Mouse (Mus musculus) kidney, postnatal 0 days (tissue): ENCODE measurements around the gene Prkn. TPM values are rescaled to one million over a fixed set of nuclear protein-coding genes. Genes with fewer than 3 reads are reported as not detected.

ENCODE experiments used
- ATAC-seq: fragments of 200-750 bp; cut with Nextera tagmentation; replicated peaks from 2 replicates; pipeline ENCODE4 v1.8.0; 2017; ENCODE audit warnings: low read depth, moderate number of reproducible peaks, moderate TSS enrichment, moderate library complexity; ENCODE audit not compliant: low FRiP score
- DNase-seq: peaks from one replicate; pipeline ENCODE4 v3.0.0-alpha.2; 2016; ENCODE audit warnings: low spot score
- H3K27ac ChIP-seq: fragments of 300-500 bp; sonication (generic); 2 replicates; pipeline ENCODE4 v1.5.1; 2014; ENCODE audit warnings: mild to moderate bottlenecking
- H3K27me3 ChIP-seq: fragments of 300-500 bp; sonication (generic); 2 replicates; pipeline ENCODE4 v1.6.1; 2014; ENCODE audit warnings: low read length, mixed read lengths; ENCODE audit not compliant: insufficient read depth
- H3K36me3 ChIP-seq: fragments of 300-500 bp; sonication (generic); 2 replicates; pipeline ENCODE4 v1.6.1; 2014; ENCODE audit warnings: low read length, mixed read lengths; ENCODE audit not compliant: insufficient read depth
- H3K4me1 ChIP-seq: fragments of 300-500 bp; sonication (generic); replicated peaks from 2 replicates; pipeline ENCODE4 v1.6.1; 2014; ENCODE audit warnings: antibody characterized with exemption, low read length, mixed read lengths; ENCODE audit not compliant: insufficient read depth
- H3K4me2 ChIP-seq: fragments of 300-500 bp; sonication (generic); 2 replicates; pipeline ENCODE4 v1.6.1; 2014; ENCODE audit warnings: mild to moderate bottlenecking, low read length, moderate library complexity, mixed read lengths
- H3K4me3 ChIP-seq: fragments of 300-500 bp; sonication (generic); replicated peaks from 2 replicates; pipeline ENCODE4 v1.5.1; 2014; ENCODE audit warnings: low read depth, low read length
- H3K9ac ChIP-seq: fragments of 300-500 bp; sonication (generic); 2 replicates; pipeline ENCODE4 v1.6.1; 2014; ENCODE audit warnings: low read depth, low read length
- H3K9me3 ChIP-seq: fragments of 300-500 bp; sonication (generic); replicated peaks from 2 replicates; pipeline ENCODE4 v1.6.1; 2016; ENCODE audit warnings: low read length, inconsistent platforms, mixed read lengths
- CTCF ChIP-seq: IDR thresholded peaks from 2 replicates; pipeline ENCODE4 v1.5.1; 2016; ENCODE audit warnings: antibody characterized with exemption, low read depth, mild to moderate bottlenecking, moderate library complexity
- WGBS: fragments of 180-500 bp; shearing (Covaris S2); extraction: QIAGEN DNeasy Blood & Tissue Kit; methylation state at CpG from one replicate; pipeline ENCODE4 v1.1.7; 2014; 5-methylcytosine and 5-hydroxymethylcytosine counted together
- polyA plus RNA-seq: library from polyadenylated mRNA; unstranded; fragments of >200 nt; fragmentation: Nextera tagmentation; extraction: Ambion mirVana; gene quantifications from 2 replicates; pipeline ENCODE4 v1.2.1, GENCODE M21; 2015

The Prkn gene
- polyA plus RNA-seq, 1 experiment from 2014 or later: 3.6 TPM

DNA sequence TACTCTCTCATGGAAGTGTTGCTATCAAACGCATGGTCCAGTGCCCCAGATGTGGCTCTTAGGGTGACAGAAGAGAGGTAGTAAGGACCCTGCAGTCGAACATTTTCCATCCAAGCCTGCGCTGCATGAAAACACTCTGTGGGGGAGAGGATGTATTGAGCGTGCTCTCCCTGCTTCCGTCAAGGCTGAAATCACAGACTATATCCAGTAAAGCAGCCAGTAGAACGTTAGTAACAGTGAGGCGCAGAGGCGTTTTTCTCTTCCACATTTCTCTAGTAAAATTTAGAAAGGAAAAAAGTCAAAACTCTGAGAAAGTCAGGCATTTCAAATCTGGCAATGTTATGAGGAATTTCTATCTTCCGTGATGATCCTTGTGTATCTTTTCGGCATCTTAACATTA, 897.7 kb downstream of the Prkn start:
- no peak overlapping the region for H3K9ac ChIP-seq
- H3K9me3 ChIP-seq: no peaks in the 10 kb centered on the region
- no peak overlapping the region for H3K27ac ChIP-seq
- WGBS: 91% methylated on average over 10 of the region's 10 CpGs
- H3K4me1 ChIP-seq: no peaks in the 10 kb centered on the region
- no peaks in the 10 kb centered on the region for H3K36me3 ChIP-seq
- no peaks in the 10 kb centered on the region for H3K27me3 ChIP-seq
- no peak for TF ChIP-seq CTCF
- no peak for ATAC-seq
- no peak overlapping the region for H3K4me2 ChIP-seq
- no peak for DNase-seq
- H3K4me3 ChIP-seq: no peak overlapping the region

GRCm38 (mm10) chr17:11740716-11741115, 900.5 kb downstream of the Prkn start:
- DNase-seq (no peak), ATAC-seq (no peak)
- Histone ChIP-seq H3K27me3 (no peaks in the 10 kb centered on the region), H3K9me3 (no peaks in the 10 kb centered on the region), H3K4me2 (no peak overlapping the region), H3K4me1 (no peaks in the 10 kb centered on the region), H3K4me3 (no peak overlapping the region), H3K27ac (no peak overlapping the region), H3K9ac (no peak overlapping the region), H3K36me3 (no peaks in the 10 kb centered on the region)
- TF ChIP-seq CTCF: no peak

GRCm38 (mm10) chr17:11741161-11741560, 901.0 kb downstream of the Prkn start:
- H3K9ac ChIP-seq: no peak overlapping the region
- H3K4me1 ChIP-seq: no peaks in the 10 kb centered on the region
- H3K4me2 ChIP-seq: no peak overlapping the region
- DNase-seq (no peak), ATAC-seq (no peak)
- H3K27ac ChIP-seq: no peak overlapping the region
- H3K27me3 ChIP-seq: no peaks in the 10 kb centered on the region
- no peaks in the 10 kb centered on the region for H3K9me3 ChIP-seq
- no peak for TF ChIP-seq CTCF
- H3K4me3 ChIP-seq: no peak overlapping the region
- no peaks in the 10 kb centered on the region for H3K36me3 ChIP-seq
- WGBS: 84% methylated on average over 5 of the region's 5 CpGs

GRCm38 (mm10) chr17:11751251-11751650, 911.1 kb downstream of the Prkn start:
- no peak overlapping the region for H3K9ac ChIP-seq
- 88% methylated on average over 2 of the region's 2 CpGs for WGBS
- H3K4me2 ChIP-seq: no peak overlapping the region
- H3K27ac ChIP-seq: no peak overlapping the region
- ATAC-seq (no peak), DNase-seq (no peak)
- no peaks in the 10 kb centered on the region for H3K9me3 ChIP-seq
- H3K4me1 ChIP-seq: no peaks in the 10 kb centered on the region
- H3K36me3 ChIP-seq: no peaks in the 10 kb centered on the region
- H3K27me3 ChIP-seq: no peaks in the 10 kb centered on the region
- no peak for TF ChIP-seq CTCF
- no peak overlapping the region for H3K4me3 ChIP-seq

GRCm38 (mm10) chr17:11752686-11753085, 912.5 kb downstream of the Prkn start:
- H3K4me2 ChIP-seq: no peak overlapping the region
- no peak overlapping the region for H3K27ac ChIP-seq
- no peaks in the 10 kb centered on the region for H3K9me3 ChIP-seq
- WGBS: 38% methylated on average over 2 of the region's 2 CpGs
- TF ChIP-seq CTCF: no peak
- H3K4me3 ChIP-seq: no peak overlapping the region
- no peak for DNase-seq
- ATAC-seq: no peak
- no peak overlapping the region for H3K9ac ChIP-seq
- H3K36me3 ChIP-seq: no peaks in the 10 kb centered on the region
- no peaks in the 10 kb centered on the region for H3K27me3 ChIP-seq
- no peaks in the 10 kb centered on the region for H3K4me1 ChIP-seq

DNA sequence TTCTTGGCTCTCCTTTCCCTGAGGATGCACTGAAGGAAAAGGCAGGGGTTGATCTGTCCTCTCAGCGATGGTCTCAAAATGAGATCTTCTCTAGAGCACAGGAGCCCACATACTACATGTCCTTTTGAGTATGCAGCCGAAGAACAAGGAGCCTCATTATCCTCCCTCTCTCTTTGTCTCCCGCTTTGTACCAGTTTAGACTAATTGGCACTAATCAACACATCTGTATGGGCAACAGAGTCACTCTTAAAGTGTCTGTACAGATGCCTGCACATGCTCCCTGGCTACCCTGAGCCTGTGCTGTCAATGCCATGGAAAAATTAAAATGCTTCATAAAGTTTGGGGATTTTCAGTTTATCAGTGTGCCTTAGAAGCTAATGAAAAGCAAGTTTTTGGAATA, 924.9 kb downstream of the Prkn start:
- no peak overlapping the region for H3K27ac ChIP-seq
- H3K36me3 ChIP-seq: no peaks in the 10 kb centered on the region
- WGBS: 79% methylated on average over 3 of the region's 3 CpGs
- no peaks in the 10 kb centered on the region for H3K9me3 ChIP-seq
- H3K4me3 ChIP-seq: no peak overlapping the region
- H3K4me1 ChIP-seq: no peaks in the 10 kb centered on the region; the same call in 1 of the 2 replicates
- H3K27me3 ChIP-seq: no peaks in the 10 kb centered on the region
- no peak for TF ChIP-seq CTCF
- ATAC-seq: no peak
- DNase-seq: no peak
- H3K4me2 ChIP-seq: no peak overlapping the region
- no peak overlapping the region for H3K9ac ChIP-seq

GRCm38 (mm10) chr17:11765581-11765980, 925.4 kb downstream of the Prkn start:
- Histone ChIP-seq H3K4me1 (no peaks in the 10 kb centered on the region; the same call in 1 of the 2 replicates), H3K4me2 (no peak overlapping the region), H3K36me3 (no peaks in the 10 kb centered on the region), H3K27me3 (no peaks in the 10 kb centered on the region), H3K4me3 (no peak overlapping the region), H3K9me3 (no peaks in the 10 kb centered on the region), H3K9ac (no peak overlapping the region), H3K27ac (no peak overlapping the region)
- WGBS: 69% methylated on average over 2 of the region's 2 CpGs
- no peak for DNase-seq
- no peak for ATAC-seq
- no peak for TF ChIP-seq CTCF
